Mouse (Mus musculus): ENCODE results near the gene Olfr323. TPM values are rescaled to one million over a fixed set of nuclear protein-coding genes. Genes with fewer than 3 reads are reported as not detected.

Gene Olfr323
- polyA plus RNA-seq, 1 experiment from 2014 or later, result not detected

DNA sequence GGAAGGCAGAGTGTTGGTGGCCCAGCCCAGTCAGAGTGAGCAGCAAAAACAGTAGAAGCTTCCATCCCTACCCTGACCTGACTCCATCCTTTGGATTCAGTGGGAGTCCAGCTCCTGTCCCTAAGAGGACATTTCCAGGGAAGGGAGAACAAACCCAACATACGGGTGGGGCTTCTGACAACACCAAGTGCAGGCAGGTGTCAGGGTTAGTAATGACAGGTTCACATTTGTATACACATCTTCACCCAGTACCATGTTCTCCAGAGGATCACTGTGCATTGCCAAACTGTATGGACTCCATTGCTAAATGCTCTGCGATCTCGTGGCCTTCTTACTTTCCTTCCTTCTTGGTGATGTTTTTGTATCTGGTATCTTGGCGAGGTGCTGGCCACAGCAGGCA lies 14.3 kb downstream of the Olfr323 start, which contains the start of gene 2210407C18Rik:
TSS of gene 2210407C18Rik (minus strand) at position 101 of the 400 bp plus-strand sequence.
- Histone ChIP-seq H3K9ac (ENCODE audit: low read length) (no peak within 1 kb of the TSS), H3K4me2 (ENCODE audit: low read length) (no peak within 1 kb of the TSS), H3K9me3 (ENCODE audit: control insufficient read depth, low read length) (no peaks in the 10 kb centered on the region), H3K36me3 (ENCODE audit: control insufficient read depth, insufficient read depth, low read length) (no peaks in the 10 kb centered on the region), H3K4me3 (ENCODE audit: control insufficient read depth in 1 of 2, insufficient read depth in 1 of 2, low read depth in 1 of 2, low read length in 2 of 2) (no peak within 1 kb of the TSS), H3K27ac (replicated peaks in 1 of 2; ENCODE audit: control insufficient read depth in 1 of 2, insufficient read depth in 1 of 2, low read depth in 2 of 2, low read length in 2 of 2) (no peak within 1 kb of the TSS), H3K4me1 (ENCODE audit: control insufficient read depth in 2 of 2, insufficient read depth in 2 of 2, low read length in 2 of 2) (no peaks in the 10 kb centered on the region), H3K27me3 (ENCODE audit: control insufficient read depth, insufficient read depth, low read length) (no peaks in the 10 kb centered on the region; the same call in 1 of the 2 replicates)
- 83% methylated on average over 4 of the region's 4 CpGs for WGBS
- no peak for ATAC-seq (ENCODE audit: insufficient number of reproducible peaks, insufficient read depth, low FRiP score, low read depth)

- no peaks in the 10 kb centered on the region for H3K9me3 ChIP-seq (ENCODE audit: control insufficient read depth, low read length)
- no peaks in the 10 kb centered on the region; the same call in 1 of the 2 replicates for H3K27me3 ChIP-seq (ENCODE audit: control insufficient read depth, insufficient read depth, low read length)
- no peak for ATAC-seq (ENCODE audit: insufficient number of reproducible peaks, insufficient read depth, low FRiP score, low read depth)
- no peak overlapping the region for H3K4me3 ChIP-seq (ENCODE audit: control insufficient read depth in 1 of 2, insufficient read depth in 1 of 2, low read depth in 1 of 2, low read length in 2 of 2)
- no peaks in the 10 kb centered on the region for H3K36me3 ChIP-seq (ENCODE audit: control insufficient read depth, insufficient read depth, low read length)
- H3K4me1 ChIP-seq (ENCODE audit: control insufficient read depth in 2 of 2, insufficient read depth in 2 of 2, low read length in 2 of 2), result no peaks in the 10 kb centered on the region
- H3K4me2 ChIP-seq (ENCODE audit: low read length), result no peak overlapping the region
- no peak overlapping the region for H3K27ac ChIP-seq (replicated peaks in 1 of 2; ENCODE audit: control insufficient read depth in 1 of 2, insufficient read depth in 1 of 2, low read depth in 2 of 2, low read length in 2 of 2)
- H3K9ac ChIP-seq (ENCODE audit: low read length), result no peak overlapping the region
Measured at GRCm38 (mm10) chr11:58614526-58614925, 15.8 kb downstream of the Olfr323 start.

GRCm38 (mm10) chr11:58613359-58613758 lies 16.9 kb downstream of the Olfr323 start:
- H3K27me3 ChIP-seq (ENCODE audit: control insufficient read depth, insufficient read depth, low read length), result no peaks in the 10 kb centered on the region; the same call in 1 of the 2 replicates
- no peaks in the 10 kb centered on the region for H3K4me1 ChIP-seq (ENCODE audit: control insufficient read depth in 2 of 2, insufficient read depth in 2 of 2, low read length in 2 of 2)
- H3K9me3 ChIP-seq (ENCODE audit: control insufficient read depth, low read length), result no peaks in the 10 kb centered on the region
- 63% methylated on average over 3 of the region's 3 CpGs for WGBS
- no peak overlapping the region for H3K4me2 ChIP-seq (ENCODE audit: low read length)
- no peak overlapping the region for H3K9ac ChIP-seq (ENCODE audit: low read length)
- ATAC-seq (ENCODE audit: insufficient number of reproducible peaks, insufficient read depth, low FRiP score, low read depth), result no peak
- no peaks in the 10 kb centered on the region for H3K36me3 ChIP-seq (ENCODE audit: control insufficient read depth, insufficient read depth, low read length)
- no peak overlapping the region for H3K27ac ChIP-seq (replicated peaks in 1 of 2; ENCODE audit: control insufficient read depth in 1 of 2, insufficient read depth in 1 of 2, low read depth in 2 of 2, low read length in 2 of 2)
- H3K4me3 ChIP-seq (ENCODE audit: control insufficient read depth in 1 of 2, insufficient read depth in 1 of 2, low read depth in 1 of 2, low read length in 2 of 2), result no peak overlapping the region

DNA sequence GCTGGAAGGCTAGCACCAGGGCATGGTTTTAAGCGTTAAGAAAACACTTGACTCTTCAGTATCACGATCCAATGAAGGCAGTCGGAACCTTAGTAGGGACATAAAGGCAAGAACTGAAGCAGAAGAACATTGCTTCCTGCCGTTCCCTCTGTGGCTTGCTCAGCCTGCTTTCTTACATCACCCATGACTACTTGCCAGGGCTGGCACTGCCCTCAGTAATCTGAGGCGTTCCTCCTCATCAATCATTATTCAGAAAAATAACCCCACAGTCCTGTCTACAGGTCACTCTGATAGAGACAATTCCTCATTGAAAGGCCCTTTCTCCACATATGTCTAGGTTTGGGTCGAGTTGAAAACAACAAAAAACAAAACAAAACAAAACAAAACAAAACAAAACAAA lies 23.3 kb downstream of the Olfr323 start:
- no peak for ATAC-seq (ENCODE audit: insufficient number of reproducible peaks, insufficient read depth, low FRiP score, low read depth)
- no peak overlapping the region for H3K4me2 ChIP-seq (ENCODE audit: low read length)
- WGBS, result 77% methylated on average over 6 of the region's 6 CpGs
- no peak overlapping the region for H3K27ac ChIP-seq (replicated peaks in 1 of 2; ENCODE audit: control insufficient read depth in 1 of 2, insufficient read depth in 1 of 2, low read depth in 2 of 2, low read length in 2 of 2)
- no peaks in the 10 kb centered on the region for H3K4me1 ChIP-seq (ENCODE audit: control insufficient read depth in 2 of 2, insufficient read depth in 2 of 2, low read length in 2 of 2)
- no peak overlapping the region for H3K9ac ChIP-seq (ENCODE audit: low read length)
- H3K36me3 ChIP-seq (ENCODE audit: control insufficient read depth, insufficient read depth, low read length), result no peaks in the 10 kb centered on the region
- no peaks in the 10 kb centered on the region for H3K27me3 ChIP-seq (ENCODE audit: control insufficient read depth, insufficient read depth, low read length)
- H3K9me3 ChIP-seq (ENCODE audit: control insufficient read depth, low read length), result no peaks in the 10 kb centered on the region
- no peak overlapping the region for H3K4me3 ChIP-seq (ENCODE audit: control insufficient read depth in 1 of 2, insufficient read depth in 1 of 2, low read depth in 1 of 2, low read length in 2 of 2)

DNA sequence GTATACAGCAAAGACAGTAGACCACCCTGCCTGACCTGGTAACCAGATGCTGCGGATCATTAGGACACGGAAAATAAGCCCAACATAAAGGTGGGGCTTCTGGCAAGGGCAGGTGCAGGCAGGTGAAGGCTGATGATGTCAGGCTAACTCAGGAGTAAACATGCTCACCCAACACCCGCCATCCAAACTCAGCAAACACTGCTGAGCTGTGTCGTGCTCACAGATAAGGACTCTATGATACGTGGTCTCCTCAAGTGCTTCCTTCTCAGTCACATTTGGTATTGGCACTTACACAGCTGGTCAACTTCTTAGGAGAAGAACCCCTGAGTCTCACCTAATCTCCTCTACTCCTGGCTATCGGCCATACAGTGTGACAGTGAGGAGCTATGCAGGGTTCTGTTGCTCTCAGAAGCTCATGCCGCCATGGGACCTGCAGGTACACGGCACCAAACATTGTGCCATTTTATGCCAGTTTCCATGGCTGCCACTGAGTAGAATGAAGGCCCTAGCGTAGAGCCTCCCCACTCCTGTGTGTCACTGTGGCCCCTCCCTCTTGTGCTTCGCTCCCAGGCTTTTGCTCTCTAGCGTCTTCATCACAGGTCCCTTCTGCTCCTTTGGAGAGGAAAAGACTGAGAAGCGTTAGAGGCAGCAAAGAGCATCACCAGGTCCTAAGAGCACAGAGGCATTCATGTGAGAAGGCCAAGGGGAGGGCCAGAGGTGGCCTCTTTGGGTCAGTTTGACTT lies 24.0 kb downstream of the Olfr323 start:
- Histone ChIP-seq H3K27me3 (ENCODE audit: control insufficient read depth, insufficient read depth, low read length) (no peaks in the 10 kb centered on the region), H3K9ac (ENCODE audit: low read length) (no peak overlapping the region), H3K4me3 (ENCODE audit: control insufficient read depth in 1 of 2, insufficient read depth in 1 of 2, low read depth in 1 of 2, low read length in 2 of 2) (no peak overlapping the region), H3K27ac (replicated peaks in 1 of 2; ENCODE audit: control insufficient read depth in 1 of 2, insufficient read depth in 1 of 2, low read depth in 2 of 2, low read length in 2 of 2) (no peak overlapping the region), H3K4me2 (ENCODE audit: low read length) (no peak overlapping the region), H3K4me1 (ENCODE audit: control insufficient read depth in 2 of 2, insufficient read depth in 2 of 2, low read length in 2 of 2) (no peaks in the 10 kb centered on the region), H3K36me3 (ENCODE audit: control insufficient read depth, insufficient read depth, low read length) (no peaks in the 10 kb centered on the region), H3K9me3 (ENCODE audit: control insufficient read depth, low read length) (no peaks in the 10 kb centered on the region)
- no peak for ATAC-seq (ENCODE audit: insufficient number of reproducible peaks, insufficient read depth, low FRiP score, low read depth)
- 72% methylated on average over 12 of the region's 12 CpGs for WGBS

- ATAC-seq (ENCODE audit: insufficient number of reproducible peaks, insufficient read depth, low FRiP score, low read depth), result no peak
- no peak overlapping the region for H3K27ac ChIP-seq (replicated peaks in 1 of 2; ENCODE audit: control insufficient read depth in 1 of 2, insufficient read depth in 1 of 2, low read depth in 2 of 2, low read length in 2 of 2)
- H3K4me2 ChIP-seq (ENCODE audit: low read length), result no peak overlapping the region
- no peaks in the 10 kb centered on the region for H3K27me3 ChIP-seq (ENCODE audit: control insufficient read depth, insufficient read depth, low read length)
- WGBS, result 32% methylated on average over 3 of the region's 3 CpGs
- H3K4me1 ChIP-seq (ENCODE audit: control insufficient read depth in 2 of 2, insufficient read depth in 2 of 2, low read length in 2 of 2), result no peaks in the 10 kb centered on the region
- H3K9ac ChIP-seq (ENCODE audit: low read length), result no peak overlapping the region
- no peaks in the 10 kb centered on the region for H3K36me3 ChIP-seq (ENCODE audit: control insufficient read depth, insufficient read depth, low read length)
- H3K9me3 ChIP-seq (ENCODE audit: control insufficient read depth, low read length), result no peaks in the 10 kb centered on the region
- no peak overlapping the region for H3K4me3 ChIP-seq (ENCODE audit: control insufficient read depth in 1 of 2, insufficient read depth in 1 of 2, low read depth in 1 of 2, low read length in 2 of 2)
Measured at GRCm38 (mm10) chr11:58605228-58605627, 25.1 kb downstream of the Olfr323 start.

DNA sequence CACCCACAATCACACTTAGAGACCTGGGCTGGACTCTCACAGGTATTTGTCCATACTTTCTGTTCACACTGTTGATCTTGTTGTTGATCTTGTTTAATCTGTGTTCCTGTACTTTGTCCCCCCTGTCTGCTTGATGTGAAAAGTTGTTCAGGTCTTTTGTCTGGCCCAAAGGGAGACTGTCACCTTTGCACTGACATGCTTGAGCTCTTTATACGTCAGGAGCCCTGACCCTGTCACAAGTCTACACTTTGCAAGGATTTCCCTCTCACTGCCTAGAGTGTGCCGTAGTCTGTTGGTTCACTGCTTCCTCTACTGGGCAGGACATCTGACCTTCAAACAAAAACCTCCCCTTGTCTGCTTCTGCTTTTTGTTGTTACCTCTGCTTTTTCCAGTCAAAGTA lies 25.6 kb downstream of the Olfr323 start:
- H3K9ac ChIP-seq (ENCODE audit: low read length), result no peak overlapping the region
- H3K4me3 ChIP-seq (ENCODE audit: control insufficient read depth in 1 of 2, insufficient read depth in 1 of 2, low read depth in 1 of 2, low read length in 2 of 2), result no peak overlapping the region
- 68% methylated on average over 2 of the region's 2 CpGs for WGBS
- ATAC-seq (ENCODE audit: insufficient number of reproducible peaks, insufficient read depth, low FRiP score, low read depth), result no peak
- H3K4me2 ChIP-seq (ENCODE audit: low read length), result no peak overlapping the region
- no peaks in the 10 kb centered on the region for H3K9me3 ChIP-seq (ENCODE audit: control insufficient read depth, low read length)
- H3K27me3 ChIP-seq (ENCODE audit: control insufficient read depth, insufficient read depth, low read length), result no peaks in the 10 kb centered on the region
- no peaks in the 10 kb centered on the region for H3K36me3 ChIP-seq (ENCODE audit: control insufficient read depth, insufficient read depth, low read length)
- H3K27ac ChIP-seq (replicated peaks in 1 of 2; ENCODE audit: control insufficient read depth in 1 of 2, insufficient read depth in 1 of 2, low read depth in 2 of 2, low read length in 2 of 2), result no peak overlapping the region
- H3K4me1 ChIP-seq (ENCODE audit: control insufficient read depth in 2 of 2, insufficient read depth in 2 of 2, low read length in 2 of 2), result no peaks in the 10 kb centered on the region

Data from heart, embryonic 14.5 days (tissue).